Mouse (Mus musculus) kidney, adult 2 months (tissue): ENCODE measurements around the gene Pcgf6. TPM values are rescaled to one million over a fixed set of nuclear protein-coding genes. Genes with fewer than 3 reads are reported as not detected.
"Not testable (repeated sequence)": the region's sequence is repeated elsewhere in the genome, so short reads cannot be mapped to it uniquely, and the experiment has no call there.

Source experiments
- DNase-seq: peaks from one replicate; pipeline ENCODE4 v3.0.0; 2021
- H3K27ac ChIP-seq: fragments of 200-500 bp; 2 replicates; pipeline ENCODE4 v1.5.1; 2012; ENCODE audit warnings: low read depth, low read length, control low read depth, inconsistent platforms; ENCODE audit not compliant: insufficient read depth
- H3K27me3 ChIP-seq: fragments of 200-500 bp; replicated peaks from 2 replicates; pipeline ENCODE4 v1.6.1; 2012; ENCODE audit warnings: mild to moderate bottlenecking, moderate library complexity, low read length, inconsistent platforms; ENCODE audit not compliant: control insufficient read depth, insufficient read depth
- H3K36me3 ChIP-seq: fragments of 200-500 bp; 2 replicates; pipeline ENCODE4 v1.6.1; 2012; ENCODE audit warnings: mild to moderate bottlenecking, moderate library complexity, low read length, inconsistent platforms; ENCODE audit not compliant: control insufficient read depth, insufficient read depth
- H3K4me1 ChIP-seq: fragments of 200-500 bp; 2 replicates; pipeline ENCODE4 v1.6.1; 2011; ENCODE audit warnings: low read length; ENCODE audit not compliant: control insufficient read depth, insufficient read depth
- H3K4me3 ChIP-seq: fragments of 200-500 bp; 2 replicates; pipeline ENCODE4 v1.5.1; 2011; ENCODE audit warnings: mild to moderate bottlenecking, low read depth, low read length, control low read depth; ENCODE audit not compliant: insufficient read depth
- CTCF ChIP-seq: fragments of 200-500 bp; conservative IDR thresholded peaks from 2 replicates; pipeline ENCODE4 v1.5.1; 2011; ENCODE audit warnings: low read depth, mild to moderate bottlenecking, control low read depth, low read length, moderate library complexity, mixed read lengths; ENCODE audit not compliant: insufficient read depth, insufficient read length
- POLR2A ChIP-seq: fragments of 200-500 bp; IDR thresholded peaks from one replicate; pipeline ENCODE4 v1.6.1; 2011; ENCODE audit warnings: low read depth, low read length, control low read depth
- WGBS: fragments of 180-500 bp; shearing (Covaris S2); methylation state at CpG from one replicate; pipeline ENCODE4 v1.1.7; 2018; 5-methylcytosine and 5-hydroxymethylcytosine counted together
- polyA plus RNA-seq: library from polyadenylated mRNA; depleted of rRNA; stranded (reverse); fragments of >200 nt; gene quantifications from 2 replicates; pipeline ENCODE4 v1.2.3, GENCODE M21; 2012

Gene Pcgf6
- polyA plus RNA-seq, 1 experiment: 6.0 TPM

DNA sequence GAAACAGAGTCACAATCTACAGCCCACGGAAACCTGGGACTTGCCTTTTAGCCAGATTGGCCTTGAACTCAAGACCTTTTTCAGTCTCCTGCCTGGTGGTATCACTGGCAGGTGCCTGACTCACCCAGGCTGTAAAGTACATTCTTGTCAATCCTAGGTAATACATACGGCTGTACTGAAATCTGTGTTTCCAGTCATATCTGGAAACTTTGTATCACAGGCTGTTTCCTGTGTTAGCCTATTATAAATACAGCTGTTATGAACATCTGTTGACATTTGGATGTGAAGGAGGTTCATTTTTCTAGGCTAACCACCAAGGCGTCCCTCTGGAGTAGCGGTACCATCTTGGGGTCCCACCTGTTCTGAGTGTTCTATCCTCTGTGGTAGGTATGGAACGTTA lies 40.8 kb downstream of the Pcgf6 start:
- Histone ChIP-seq H3K27ac (no peak overlapping the region), H3K4me1 (no peaks in the 10 kb centered on the region), H3K36me3 (no peaks in the 10 kb centered on the region), H3K4me3 (no peak overlapping the region), H3K27me3 (peaks cover 6% of the 10 kb centered on the region; the same call in 1 of the 2 replicates)
- no peak for DNase-seq
- TF ChIP-seq POLR2A: no peak
- 84% methylated on average over 5 of the region's 5 CpGs for WGBS

GRCm38 (mm10) chr19:47009420-47009819 lies 41.3 kb downstream of the Pcgf6 start:
- Histone ChIP-seq H3K4me1 (no peaks in the 10 kb centered on the region), H3K4me3 (no peak overlapping the region), H3K27me3 (peaks cover 4% of the 10 kb centered on the region; the same call in 1 of the 2 replicates), H3K36me3 (no peaks in the 10 kb centered on the region), H3K27ac (no peak overlapping the region)
- no peak for TF ChIP-seq POLR2A
- TF ChIP-seq CTCF: no peak
- no peak for DNase-seq
- 81% methylated on average over 7 of the region's 7 CpGs for WGBS

GRCm38 (mm10) chr19:47006321-47006720 lies 44.4 kb downstream of the Pcgf6 start:
- Histone ChIP-seq H3K27me3 (no peaks in the 10 kb centered on the region), H3K4me3 (no peak overlapping the region), H3K27ac (no peak overlapping the region), H3K36me3 (no peaks in the 10 kb centered on the region), H3K4me1 (no peaks in the 10 kb centered on the region)
- WGBS: 0% methylated on average over 4 of the region's 4 CpGs
- TF ChIP-seq CTCF (no peak), POLR2A (no peak)
- DNase-seq: peak; percentile 36

- Histone ChIP-seq H3K36me3 (no peaks in the 10 kb centered on the region), H3K4me1 (no peaks in the 10 kb centered on the region), H3K27ac (no peak overlapping the region), H3K27me3 (no peaks in the 10 kb centered on the region), H3K4me3 (no peak overlapping the region)
- no peak for DNase-seq
- TF ChIP-seq POLR2A (no peak), CTCF (no peak)
- 61% methylated on average over 5 of the region's 5 CpGs for WGBS
Measured at GRCm38 (mm10) chr19:47005873-47006272, 44.8 kb downstream of the Pcgf6 start.

- WGBS: 80% methylated on average over 6 of the region's 6 CpGs
- Histone ChIP-seq H3K27ac (no peak overlapping the region), H3K27me3 (no peaks in the 10 kb centered on the region), H3K4me1 (no peaks in the 10 kb centered on the region), H3K36me3 (no peaks in the 10 kb centered on the region), H3K4me3 (no peak overlapping the region)
- no peak for DNase-seq
- no peak for TF ChIP-seq CTCF
- TF ChIP-seq POLR2A: no peak
Measured at GRCm38 (mm10) chr19:47003742-47004511, 46.8 kb downstream of the Pcgf6 start.

GRCm38 (mm10) chr19:47000357-47000756 lies 50.3 kb downstream of the Pcgf6 start:
- not testable (repeated sequence) for H3K4me1 ChIP-seq, H3K36me3 ChIP-seq, H3K27ac ChIP-seq, H3K4me3 ChIP-seq, DNase-seq, H3K27me3 ChIP-seq
- WGBS: 64% methylated on average over 2 of the region's 3 CpGs

DNA sequence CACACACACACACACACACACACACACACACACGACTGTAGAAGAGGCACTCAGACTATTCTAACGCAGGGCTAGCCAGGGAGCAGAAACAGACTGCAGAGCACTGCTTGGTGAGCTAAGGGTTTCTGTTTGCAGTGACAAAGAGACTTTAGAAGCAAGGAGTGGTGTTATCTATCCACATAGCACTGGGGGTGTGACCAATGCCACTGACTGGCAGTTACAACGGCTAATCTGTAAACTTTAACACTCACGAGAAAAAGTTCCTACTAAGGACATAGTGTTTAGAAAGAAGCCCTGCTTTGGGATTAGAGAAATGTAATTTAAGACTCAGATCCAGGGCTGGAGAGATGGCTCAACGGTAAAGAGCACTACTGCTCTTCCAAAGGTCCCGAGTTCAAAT lies 51.0 kb downstream of the Pcgf6 start:
- no peaks in the 10 kb centered on the region for H3K36me3 ChIP-seq
- no peak for DNase-seq
- no peak for TF ChIP-seq POLR2A
- TF ChIP-seq CTCF: no peak
- no peak overlapping the region for H3K27ac ChIP-seq
- WGBS: 79% methylated on average over 6 of the region's 6 CpGs
- no peaks in the 10 kb centered on the region for H3K27me3 ChIP-seq
- no peak overlapping the region for H3K4me3 ChIP-seq
- H3K4me1 ChIP-seq: no peaks in the 10 kb centered on the region

DNA sequence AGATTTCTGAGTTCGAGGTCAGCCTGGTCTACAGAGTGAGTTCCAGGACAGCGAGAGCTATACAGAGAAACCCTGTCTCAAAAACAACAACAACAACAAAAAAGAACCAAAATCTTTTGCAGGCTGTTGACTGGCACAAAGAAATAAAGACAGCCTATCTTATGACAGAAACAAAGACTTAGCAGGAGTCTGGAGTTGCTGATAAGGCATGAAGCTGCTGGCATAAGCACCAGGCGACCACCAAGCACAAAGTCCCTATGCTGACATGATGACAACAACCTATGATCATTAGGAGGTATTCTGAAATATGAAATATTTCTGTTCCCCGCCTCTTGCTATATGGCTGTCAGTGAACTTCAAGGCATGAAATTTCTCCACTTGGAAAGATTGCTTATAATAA lies 51.8 kb downstream of the Pcgf6 start:
- H3K27ac ChIP-seq: no peak overlapping the region
- TF ChIP-seq POLR2A (no peak), CTCF (no peak)
- H3K36me3 ChIP-seq: no peaks in the 10 kb centered on the region
- WGBS: 80% methylated on average over 4 of the region's 4 CpGs
- no peak overlapping the region for H3K4me3 ChIP-seq
- H3K27me3 ChIP-seq: no peaks in the 10 kb centered on the region
- no peak for DNase-seq
- no peaks in the 10 kb centered on the region for H3K4me1 ChIP-seq
